Mouse (Mus musculus) intestine, embryonic 15.5 days (tissue): ENCODE results near the gene Il16. TPM values are rescaled to one million over a fixed set of nuclear protein-coding genes. Genes with fewer than 3 reads are reported as not detected.
A peak's percentile ranks its signal among the peaks of the same experiment; 100 is the strongest.

ENCODE experiments used
- ATAC-seq: fragments of 200-750 bp; cut with Nextera tagmentation; 2 replicates; pipeline ENCODE4 v1.8.0; 2017; ENCODE audit warnings: moderate TSS enrichment, moderate library complexity
- H3K27ac ChIP-seq: fragments of 300-500 bp; sonication (generic); 2 replicates; pipeline ENCODE4 v1.5.1; 2015; ENCODE audit warnings: mild to moderate bottlenecking, inconsistent platforms
- H3K27me3 ChIP-seq: fragments of 300-500 bp; sonication (generic); replicated peaks from 2 replicates; pipeline ENCODE4 v1.6.1; 2015; ENCODE audit warnings: inconsistent platforms
- H3K36me3 ChIP-seq: fragments of 300-500 bp; sonication (generic); 2 replicates; pipeline ENCODE4 v1.6.1; 2015; ENCODE audit warnings: inconsistent platforms
- H3K4me1 ChIP-seq: fragments of 300-500 bp; sonication (generic); replicated peaks from 2 replicates; pipeline ENCODE4 v1.6.1; 2015; ENCODE audit warnings: inconsistent platforms
- H3K4me2 ChIP-seq: fragments of 300-500 bp; sonication (generic); replicated peaks from 2 replicates; pipeline ENCODE4 v1.6.1; 2015; ENCODE audit warnings: mild to moderate bottlenecking, inconsistent platforms
- H3K4me3 ChIP-seq: fragments of 300-500 bp; sonication (generic); replicated peaks from 2 replicates; pipeline ENCODE4 v1.5.1; 2015; ENCODE audit warnings: inconsistent platforms
- H3K9ac ChIP-seq: fragments of 300-500 bp; sonication (generic); 2 replicates; pipeline ENCODE4 v1.6.1; 2015; ENCODE audit warnings: inconsistent platforms
- H3K9me3 ChIP-seq: fragments of 300-500 bp; sonication (generic); 2 replicates; pipeline ENCODE4 v1.6.1; 2016; ENCODE audit warnings: inconsistent platforms
- WGBS: fragments of 180-500 bp; shearing (Covaris S2); methylation state at CpG from one replicate; pipeline ENCODE4 v1.1.7; 2015; 5-methylcytosine and 5-hydroxymethylcytosine counted together
- polyA plus RNA-seq: library from polyadenylated mRNA; unstranded; fragments of >200 nt; fragmentation: Nextera tagmentation; extraction: Ambion mirVana; gene quantifications from 2 replicates; pipeline ENCODE4 v1.2.1, GENCODE M21; 2015

Il16 gene
- polyA plus RNA-seq, 1 experiment from 2014 or later = 4.5 TPM

DNA sequence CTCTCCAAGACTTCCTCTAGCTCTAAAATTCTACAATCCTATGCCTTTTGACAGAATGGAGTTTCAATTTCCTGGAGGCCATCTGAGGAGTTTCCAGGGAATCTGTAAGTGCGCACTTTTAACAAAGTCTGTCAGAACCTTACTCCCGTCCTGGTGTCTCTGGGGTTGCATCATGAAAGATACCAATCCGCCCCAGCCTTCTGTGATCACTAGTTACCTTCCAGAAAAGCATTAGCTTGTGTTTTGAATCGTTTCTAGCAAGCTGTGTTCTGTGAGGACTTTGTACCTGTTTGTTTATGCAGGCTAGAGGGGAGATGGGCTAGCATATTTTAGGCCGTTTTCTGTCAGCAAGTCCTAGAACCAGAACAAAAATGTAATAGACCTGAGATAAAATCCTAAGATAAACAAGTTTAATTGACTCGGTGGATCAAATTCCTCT lies 112.8 kb downstream of the Il16 start:
- peak overlapping the region; percentile 70 for H3K4me2 ChIP-seq
- peak overlapping the region; percentile 71 for H3K9ac ChIP-seq
- 26% methylated on average over 6 of the region's 6 CpGs for WGBS
- peaks cover 8% of the 10 kb centered on the region; the same call in 1 of the 2 replicates for H3K36me3 ChIP-seq
- H3K27me3 ChIP-seq = no peaks in the 10 kb centered on the region
- no peak for ATAC-seq
- H3K9me3 ChIP-seq = no peaks in the 10 kb centered on the region
- peaks cover 15% of the 10 kb centered on the region for H3K4me1 ChIP-seq
- H3K4me3 ChIP-seq = peak overlapping the region; percentile 59
- H3K27ac ChIP-seq = peak overlapping the region; percentile 48

DNA sequence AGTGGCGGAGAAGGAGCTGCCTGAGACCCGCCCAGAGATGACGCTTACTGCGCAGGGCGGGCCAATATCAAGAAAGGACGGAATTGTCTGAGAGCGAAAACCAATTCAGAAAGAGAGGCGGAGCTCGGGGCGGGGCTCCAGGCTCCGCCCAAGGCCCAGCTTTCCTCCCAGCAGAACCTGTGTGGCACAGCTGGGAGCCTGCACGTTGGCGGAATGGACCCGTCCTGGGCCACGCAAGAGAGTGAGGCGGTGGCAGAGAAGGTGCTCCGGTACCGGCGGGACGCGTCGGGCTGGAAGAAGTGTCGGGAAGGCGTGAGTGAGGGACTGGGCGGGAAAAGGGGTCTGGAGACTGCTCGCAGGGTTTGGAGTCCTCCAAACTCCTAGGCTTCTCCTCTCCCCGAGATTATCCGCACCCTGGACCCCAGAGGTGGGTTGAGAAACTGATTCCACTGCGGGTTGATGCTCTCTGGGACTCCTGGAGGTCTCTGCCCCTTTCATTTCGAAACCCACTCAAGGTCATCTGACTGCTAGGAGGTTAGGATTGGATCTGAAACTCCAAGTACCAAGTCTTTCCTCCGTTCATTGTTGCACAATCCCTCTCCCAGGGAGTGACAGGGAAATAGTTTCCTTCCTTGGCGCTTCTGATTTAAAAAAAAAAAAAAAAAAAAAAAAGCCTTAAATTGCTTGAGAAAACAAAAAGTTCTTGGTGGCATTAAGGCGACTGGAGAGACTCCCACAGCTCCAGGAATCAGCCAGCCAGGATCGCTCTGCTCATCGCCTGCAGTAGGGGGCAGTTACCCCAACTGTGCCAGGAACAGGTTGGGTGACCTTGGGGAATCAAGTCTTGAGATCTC lies 113.5 kb downstream of the Il16 start, which contains the start of gene Stard5:
TSS of gene Stard5 (plus strand) at position 132 of the 854 bp plus-strand sequence.
- Histone ChIP-seq H3K36me3 (peaks cover 6% of the 10 kb centered on the region; the same call in 1 of the 2 replicates), H3K4me3 (peak within 1 kb of the TSS; percentile 59), H3K9ac (peak within 1 kb of the TSS; percentile 71), H3K4me2 (peak within 1 kb of the TSS; percentile 70), H3K27ac (peak within 1 kb of the TSS; percentile 59), H3K4me1 (peaks cover 15% of the 10 kb centered on the region), H3K9me3 (no peaks in the 10 kb centered on the region), H3K27me3 (no peaks in the 10 kb centered on the region)
- ATAC-seq = peak; percentile 92
- under 1% methylated on average over 35 of the region's 35 CpGs for WGBS

DNA sequence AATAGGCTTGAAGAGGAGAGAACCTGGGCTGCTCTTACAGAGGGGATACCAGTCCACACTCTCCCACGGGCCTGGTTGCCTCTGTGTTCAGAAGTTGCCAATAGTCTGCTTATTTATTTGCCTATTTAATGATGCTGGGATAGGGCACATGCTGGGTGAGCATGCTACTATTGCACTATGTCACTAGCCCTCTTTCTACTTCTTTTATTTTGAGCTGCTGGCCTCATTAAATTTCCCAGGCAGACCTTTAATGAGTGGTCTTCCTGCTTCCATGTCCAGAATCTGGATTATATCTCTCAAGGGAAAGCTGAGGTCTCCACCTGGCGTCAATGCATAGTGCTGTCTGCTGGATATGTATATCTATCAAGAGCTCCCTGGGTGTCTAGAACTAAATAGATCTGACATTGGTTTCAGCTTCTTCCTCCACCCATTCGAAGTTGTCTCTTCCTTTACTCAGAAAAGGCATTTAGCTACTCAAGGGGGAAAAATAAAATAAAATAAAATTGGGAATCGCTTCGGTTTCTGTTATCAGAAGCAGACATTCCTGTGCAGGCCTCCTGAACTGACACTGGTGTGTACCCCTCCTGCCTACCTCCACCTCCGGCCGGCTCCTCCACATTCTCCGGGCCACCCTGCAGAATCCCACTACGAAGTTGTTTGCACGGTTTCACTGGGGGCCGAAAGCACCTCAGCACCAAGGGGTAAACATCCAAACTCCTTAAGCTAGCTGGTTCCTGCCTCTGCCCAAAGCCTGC lies 114.3 kb downstream of the Il16 start:
- H3K4me1 ChIP-seq = peaks cover 15% of the 10 kb centered on the region
- H3K27me3 ChIP-seq = no peaks in the 10 kb centered on the region
- H3K27ac ChIP-seq = peak overlapping the region; percentile 59; the same call in 1 of the 2 replicates
- 0 out of 2 replicates have a peak, but pooled peaks cover 4% of the 10 kb centered on the region for H3K36me3 ChIP-seq
- H3K9ac ChIP-seq = peak overlapping the region; percentile 41
- peak overlapping the region; percentile 59 for H3K4me3 ChIP-seq
- H3K9me3 ChIP-seq = no peaks in the 10 kb centered on the region
- 10% methylated on average over 11 of the region's 11 CpGs for WGBS
- peak overlapping the region; percentile 70 for H3K4me2 ChIP-seq
- ATAC-seq = no peak; the same call in 1 of the 2 replicates

DNA sequence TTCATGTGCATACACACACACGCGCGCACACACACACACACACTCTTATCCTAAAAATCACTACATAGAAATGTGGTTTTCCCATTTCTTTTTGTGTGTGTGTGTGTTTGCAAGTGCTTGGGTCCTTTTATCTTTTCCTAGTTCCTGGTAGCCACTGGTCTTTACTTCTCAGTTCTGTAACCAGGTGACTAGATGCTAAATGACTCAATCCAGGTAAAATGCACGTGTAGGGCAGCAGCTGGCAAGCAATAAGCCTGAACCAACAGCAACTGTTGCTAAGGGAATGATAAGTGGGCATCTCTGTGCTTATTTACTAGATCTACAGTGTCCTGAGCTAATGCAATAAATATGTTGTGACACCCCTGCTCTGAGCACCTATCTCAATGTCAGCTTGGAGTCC lies 118.2 kb downstream of the Il16 start:
- peak; percentile 26 for ATAC-seq
- no peaks in the 10 kb centered on the region for H3K9me3 ChIP-seq

DNA sequence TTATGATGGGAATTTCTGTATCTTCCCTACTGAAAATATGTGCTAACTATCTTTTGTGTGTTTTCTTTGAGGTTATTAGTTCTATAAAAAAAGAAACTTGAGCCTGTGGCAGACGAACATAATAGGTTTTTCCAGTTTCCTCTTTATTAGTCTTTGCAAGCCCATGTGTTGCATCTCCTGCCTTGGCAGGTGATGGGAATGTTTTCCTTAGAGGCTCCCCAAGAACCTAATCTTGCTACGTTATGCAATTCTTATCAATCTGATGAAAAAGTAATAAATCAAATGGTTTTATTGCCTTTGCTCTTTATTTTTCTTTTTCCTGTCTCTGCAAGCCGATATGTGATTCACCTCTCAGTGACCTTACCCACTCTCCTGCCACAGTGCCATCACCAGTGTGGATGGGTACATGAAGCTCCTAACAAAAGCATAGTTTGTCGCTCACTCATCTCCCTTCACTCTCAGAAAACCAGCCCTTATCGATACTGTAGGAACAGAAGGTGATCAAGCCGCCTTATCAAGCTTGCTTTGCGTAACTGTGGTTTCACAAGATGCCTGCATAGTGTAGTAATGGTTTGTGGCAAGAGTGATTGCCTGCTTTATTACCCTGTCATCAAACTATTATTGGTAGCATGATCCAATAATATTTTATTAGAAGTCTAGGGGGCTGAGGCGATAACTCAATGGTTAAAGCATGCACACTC lies 118.8 kb downstream of the Il16 start:
- Histone ChIP-seq H3K27me3 (no peaks in the 10 kb centered on the region), H3K36me3 (no peaks in the 10 kb centered on the region), H3K9ac (no peak overlapping the region), H3K4me2 (no peak overlapping the region), H3K4me3 (no peak overlapping the region), H3K4me1 (0 out of 2 replicates have a peak, but pooled peaks cover 3% of the 10 kb centered on the region), H3K27ac (peak overlapping the region; percentile 68; the same call in 1 of the 2 replicates), H3K9me3 (no peaks in the 10 kb centered on the region)
- 57% methylated on average over 8 of the region's 8 CpGs for WGBS
- peak; percentile 76 for ATAC-seq

More for the DNA sequence above, 118.2 kb downstream of the Il16 start:
- WGBS = 76% methylated on average over 4 of the region's 4 CpGs
- Histone ChIP-seq H3K9ac (no peak overlapping the region), H3K4me1 (0 out of 2 replicates have a peak, but pooled peaks cover 3% of the 10 kb centered on the region), H3K36me3 (no peaks in the 10 kb centered on the region), H3K27ac (peak overlapping the region; percentile 48), H3K4me2 (no peak overlapping the region), H3K4me3 (no peak overlapping the region), H3K27me3 (no peaks in the 10 kb centered on the region)

DNA sequence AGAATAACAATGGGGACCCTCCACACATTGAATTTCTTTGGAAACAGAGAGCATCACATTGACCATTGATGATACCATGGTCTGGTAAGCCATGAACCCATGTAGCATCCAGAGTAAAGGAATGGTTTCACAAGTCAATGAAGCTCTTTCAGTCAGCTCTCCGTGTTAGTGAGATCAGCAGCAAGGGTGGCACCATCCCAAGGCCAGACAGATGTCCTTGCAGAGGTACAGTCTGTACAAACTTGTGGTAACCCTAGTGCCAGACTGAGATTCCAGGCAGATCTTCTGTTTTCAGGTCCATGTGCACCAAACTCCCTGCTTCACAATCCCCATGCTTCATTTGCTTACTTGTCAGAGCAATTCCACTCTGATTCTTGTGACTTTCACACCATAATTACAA lies 121.5 kb downstream of the Il16 start:
- ATAC-seq = no peak

DNA sequence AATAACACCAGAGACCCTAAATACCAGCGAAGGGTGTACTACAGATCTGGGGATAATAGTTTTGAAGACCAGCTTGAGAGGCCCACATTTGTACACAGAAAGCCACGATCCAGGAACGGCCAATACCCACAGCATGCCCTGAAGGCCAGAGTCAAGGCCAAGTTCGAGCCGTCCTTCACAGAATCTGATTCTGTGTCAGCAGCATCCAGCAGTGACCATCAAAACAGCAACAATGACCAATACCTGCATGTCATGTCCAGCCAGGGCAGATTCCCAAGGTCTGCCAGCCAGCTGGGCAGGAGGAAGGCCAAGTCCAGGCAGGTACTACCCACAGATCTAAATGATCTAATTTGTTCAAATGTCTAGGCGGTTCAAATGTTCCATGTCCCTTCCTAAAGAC lies 122.9 kb downstream of the Il16 start:
- H3K4me1 ChIP-seq = 0 out of 2 replicates have a peak, but pooled peaks cover 3% of the 10 kb centered on the region
- ATAC-seq = no peak
- no peaks in the 10 kb centered on the region for H3K27me3 ChIP-seq
- no peak overlapping the region for H3K4me2 ChIP-seq
- WGBS = 87% methylated on average over 6 of the region's 6 CpGs
- H3K36me3 ChIP-seq = no peaks in the 10 kb centered on the region
- H3K9me3 ChIP-seq = no peaks in the 10 kb centered on the region
- no peak overlapping the region for H3K27ac ChIP-seq
- H3K4me3 ChIP-seq = no peak overlapping the region
- no peak overlapping the region for H3K9ac ChIP-seq

More for the DNA sequence above, 121.5 kb downstream of the Il16 start:
- no peak overlapping the region for H3K9ac ChIP-seq
- H3K27me3 ChIP-seq = no peaks in the 10 kb centered on the region
- 82% methylated on average over 1 of the region's 1 CpGs for WGBS
- no peak overlapping the region for H3K4me3 ChIP-seq
- H3K36me3 ChIP-seq = no peaks in the 10 kb centered on the region
- no peaks in the 10 kb centered on the region for H3K9me3 ChIP-seq
- no peak overlapping the region for H3K4me2 ChIP-seq
- no peaks in the 10 kb centered on the region for H3K4me1 ChIP-seq
- no peak overlapping the region for H3K27ac ChIP-seq

DNA sequence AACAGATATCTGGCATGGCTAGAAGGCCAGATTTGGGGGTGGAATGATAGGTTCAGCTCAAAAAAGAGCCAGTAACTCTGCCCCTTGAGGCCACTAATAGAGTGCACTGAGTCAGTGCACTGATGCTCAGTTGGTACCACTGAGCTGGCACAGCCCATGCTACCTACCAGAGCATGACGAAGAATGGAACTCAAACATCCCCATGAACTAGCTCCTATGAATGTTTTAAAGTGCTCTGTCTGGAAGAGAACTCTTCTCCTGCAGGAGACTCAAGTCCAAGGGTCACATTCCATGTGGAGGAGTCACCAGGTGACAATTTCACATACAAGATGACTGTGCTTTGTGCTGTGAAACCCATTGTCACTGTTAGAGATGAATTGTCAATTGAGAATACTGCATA lies 126.8 kb downstream of the Il16 start:
- Histone ChIP-seq H3K4me1 (0 out of 2 replicates have a peak, but pooled peaks cover 3% of the 10 kb centered on the region), H3K4me3 (no peak overlapping the region), H3K9ac (no peak overlapping the region), H3K27ac (no peak overlapping the region), H3K27me3 (no peaks in the 10 kb centered on the region), H3K4me2 (no peak overlapping the region), H3K9me3 (no peaks in the 10 kb centered on the region), H3K36me3 (no peaks in the 10 kb centered on the region)
- peak; percentile 70 for ATAC-seq
- WGBS = 92% methylated on average over 1 of the region's 1 CpGs

DNA sequence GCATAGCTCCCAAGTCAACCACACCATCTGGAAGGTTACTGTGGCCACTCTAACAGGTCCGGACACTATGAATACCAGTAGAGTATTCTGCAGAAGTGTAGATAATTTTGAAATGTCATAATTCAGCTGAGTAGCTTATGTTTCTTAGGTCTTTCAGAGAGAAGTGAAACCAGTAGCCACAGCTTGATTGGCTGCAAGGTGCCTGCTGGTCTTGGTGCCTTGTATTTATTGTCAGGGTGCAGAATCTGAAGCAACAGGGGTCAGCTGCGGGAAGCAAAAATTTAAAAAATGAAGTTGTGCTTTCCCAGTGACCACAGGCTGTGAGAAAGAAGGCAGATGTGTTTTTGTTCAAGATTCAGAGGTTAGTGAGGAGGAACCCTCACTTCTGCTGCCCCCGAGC lies 129.3 kb downstream of the Il16 start:
- Histone ChIP-seq H3K27ac (no peak overlapping the region), H3K9ac (no peak overlapping the region), H3K4me3 (no peak overlapping the region), H3K9me3 (no peaks in the 10 kb centered on the region), H3K36me3 (no peaks in the 10 kb centered on the region), H3K4me2 (no peak overlapping the region), H3K27me3 (no peaks in the 10 kb centered on the region), H3K4me1 (0 out of 2 replicates have a peak, but pooled peaks cover 3% of the 10 kb centered on the region)
- WGBS = 80% methylated on average over 3 of the region's 3 CpGs
- no peak for ATAC-seq

DNA sequence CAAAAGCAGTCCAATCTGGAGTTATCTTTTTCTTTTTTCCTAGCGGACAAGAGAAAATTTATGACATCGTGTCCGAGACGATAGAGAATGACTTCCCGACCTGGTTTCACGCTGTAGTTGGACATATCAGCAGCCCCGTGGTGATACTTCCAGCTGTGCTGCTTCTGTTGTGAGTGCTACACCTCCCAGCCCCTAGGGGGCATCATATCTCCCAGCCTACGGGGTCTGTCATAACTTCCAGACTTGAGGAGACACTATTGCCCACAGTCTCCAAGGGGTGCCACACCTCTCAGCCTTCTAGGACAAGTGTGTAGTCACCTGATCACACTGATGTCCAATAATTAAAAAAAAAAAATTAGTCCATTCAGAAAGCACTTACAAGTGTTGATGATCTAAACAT lies 129.7 kb downstream of the Il16 start:
- WGBS = 89% methylated on average over 8 of the region's 8 CpGs

DNA sequence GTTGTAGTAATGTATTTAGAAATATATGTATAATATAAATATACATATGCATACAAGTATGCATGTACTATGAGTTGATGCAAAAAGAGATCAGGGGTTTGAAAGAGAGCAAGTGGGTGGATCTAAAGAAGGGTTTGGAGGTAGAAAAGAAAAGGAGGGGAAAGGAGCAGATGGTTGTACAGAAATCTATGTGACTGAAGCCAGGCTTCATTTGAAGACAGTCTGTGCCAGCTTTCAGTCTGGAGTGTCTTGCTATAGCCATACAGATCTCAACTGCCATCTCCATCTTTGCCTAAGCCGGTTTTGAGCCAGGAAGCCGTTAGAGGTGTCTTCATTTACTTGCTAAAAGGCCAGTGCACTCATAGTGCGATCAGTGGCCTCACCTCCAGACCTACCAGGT lies 130.3 kb downstream of the Il16 start:
- Histone ChIP-seq H3K9me3 (no peaks in the 10 kb centered on the region), H3K4me3 (no peak overlapping the region), H3K4me1 (0 out of 2 replicates have a peak, but pooled peaks cover 3% of the 10 kb centered on the region), H3K4me2 (no peak overlapping the region), H3K27me3 (no peaks in the 10 kb centered on the region), H3K9ac (no peak overlapping the region), H3K27ac (no peak overlapping the region), H3K36me3 (no peaks in the 10 kb centered on the region)
- WGBS = 92% methylated on average over 3 of the region's 3 CpGs
- ATAC-seq = no peak

More for the DNA sequence above, 129.7 kb downstream of the Il16 start:
- no peak for ATAC-seq
- Histone ChIP-seq H3K36me3 (no peaks in the 10 kb centered on the region), H3K4me1 (0 out of 2 replicates have a peak, but pooled peaks cover 3% of the 10 kb centered on the region), H3K27me3 (no peaks in the 10 kb centered on the region), H3K4me2 (no peak overlapping the region), H3K4me3 (no peak overlapping the region), H3K9me3 (no peaks in the 10 kb centered on the region), H3K27ac (no peak overlapping the region), H3K9ac (no peak overlapping the region)
